Mouse (Mus musculus) cerebral cortex, adult 2 months (tissue): ENCODE data around the gene Aldh4a1.

Experiments
- WGBS: fragments of 180-500 bp; shearing (Covaris S2); methylation state at CpG from one replicate; pipeline ENCODE4 v1.1.7; 2018; 5-methylcytosine and 5-hydroxymethylcytosine counted together

Gene Aldh4a1

DNA sequence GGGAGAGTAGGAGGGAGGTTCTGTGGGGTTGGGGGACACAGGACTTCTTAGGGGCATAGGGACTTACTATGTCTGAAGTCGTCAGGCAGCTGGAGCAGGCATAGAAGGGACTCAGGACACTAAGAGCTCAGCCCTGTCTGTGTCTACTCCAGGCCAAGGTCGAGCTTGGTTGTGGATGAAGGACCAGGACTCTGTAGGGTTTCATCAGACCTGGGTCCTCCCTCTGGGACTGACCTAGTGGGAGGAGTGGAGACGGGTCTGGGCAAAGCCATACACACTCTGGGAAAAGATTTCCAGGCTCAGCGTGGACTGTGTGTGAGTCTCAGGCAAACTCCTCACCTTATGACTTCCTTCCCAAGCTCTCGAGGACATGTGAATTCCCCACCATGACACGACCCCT is 2.9 kb upstream of the Aldh4a1 start:
- WGBS = 78% methylated on average over 6 of the region's 6 CpGs

DNA sequence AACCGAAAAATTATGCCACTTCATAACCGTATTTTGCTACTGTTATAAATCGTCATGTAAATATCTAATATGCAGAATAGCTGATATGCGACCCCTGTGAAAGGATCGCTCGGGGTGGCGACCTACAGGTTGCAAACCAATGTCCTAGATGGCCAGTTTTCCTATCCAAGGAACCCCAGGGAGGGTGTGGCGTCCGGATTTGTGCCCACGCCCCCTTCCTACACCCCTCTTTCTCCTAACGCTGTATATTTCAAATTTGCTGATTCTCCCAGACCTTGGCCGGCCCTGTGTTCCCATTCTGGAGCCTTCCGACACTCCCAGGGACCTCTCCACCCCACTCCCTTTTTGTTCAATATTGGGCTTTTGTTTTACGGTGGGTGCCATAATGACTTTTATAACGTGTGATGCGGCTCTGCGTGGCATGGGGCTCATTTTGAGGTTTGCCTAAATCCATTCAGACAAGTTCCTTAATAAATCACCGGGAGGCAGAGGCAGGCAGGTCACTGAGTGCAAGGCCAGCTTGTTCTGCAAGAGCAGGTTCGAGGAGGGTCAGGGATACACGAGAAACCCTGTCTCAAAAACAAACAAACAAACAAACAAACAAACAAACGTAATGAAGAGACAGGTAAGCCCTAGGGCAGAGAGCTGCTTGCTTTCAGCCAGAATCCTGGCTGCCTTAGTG is 909 bp downstream of the Aldh4a1 start:
- 15% methylated on average over 21 of the region's 21 CpGs for WGBS

GRCm38 (mm10) chr4:139624116-139624489 is 1.4 kb downstream of the Aldh4a1 start:
- 64% methylated on average over 5 of the region's 5 CpGs for WGBS

- WGBS = 57% methylated on average over 10 of the region's 10 CpGs
These were observed 2.0 kb downstream of the Aldh4a1 start for GRCm38 (mm10) chr4:139624706-139625105.

DNA sequence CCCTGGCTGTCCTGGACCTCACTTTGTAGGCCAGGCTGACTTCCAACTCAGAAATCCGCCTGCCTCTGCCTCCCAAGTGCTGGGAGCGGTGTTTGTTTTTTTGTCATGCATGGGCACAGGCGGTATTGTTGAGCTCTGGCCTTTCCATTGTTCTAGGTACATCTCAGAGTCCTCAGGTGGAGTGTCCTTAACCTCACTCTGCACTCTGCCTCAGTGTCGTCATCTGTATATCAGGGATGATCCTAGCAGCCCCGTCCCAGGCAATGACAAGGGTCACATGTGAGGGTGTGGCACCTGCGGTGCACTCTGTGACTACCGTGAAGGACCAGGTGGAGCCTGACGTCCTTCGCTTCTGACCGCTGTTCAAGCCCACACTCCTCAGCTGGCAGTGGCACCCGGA is 4.7 kb downstream of the Aldh4a1 start:
- WGBS = 94% methylated on average over 11 of the region's 11 CpGs

- WGBS = 76% methylated on average over 10 of the region's 10 CpGs
These were observed 7.5 kb downstream of the Aldh4a1 start for GRCm38 (mm10) chr4:139630171-139630570.

- WGBS = 69% methylated on average over 5 of the region's 5 CpGs
These were observed 8.5 kb downstream of the Aldh4a1 start for GRCm38 (mm10) chr4:139631141-139631540.

GRCm38 (mm10) chr4:139631569-139632253 is 9.0 kb downstream of the Aldh4a1 start:
- 77% methylated on average over 7 of the region's 7 CpGs for WGBS

GRCm38 (mm10) chr4:139632254-139632580 is 9.6 kb downstream of the Aldh4a1 start:
- 89% methylated on average over 10 of the region's 10 CpGs for whole genome bisulfite sequencing

- WGBS = 31% methylated on average over 7 of the region's 7 CpGs
These were observed 13.7 kb downstream of the Aldh4a1 start for GRCm38 (mm10) chr4:139636373-139636772.

DNA sequence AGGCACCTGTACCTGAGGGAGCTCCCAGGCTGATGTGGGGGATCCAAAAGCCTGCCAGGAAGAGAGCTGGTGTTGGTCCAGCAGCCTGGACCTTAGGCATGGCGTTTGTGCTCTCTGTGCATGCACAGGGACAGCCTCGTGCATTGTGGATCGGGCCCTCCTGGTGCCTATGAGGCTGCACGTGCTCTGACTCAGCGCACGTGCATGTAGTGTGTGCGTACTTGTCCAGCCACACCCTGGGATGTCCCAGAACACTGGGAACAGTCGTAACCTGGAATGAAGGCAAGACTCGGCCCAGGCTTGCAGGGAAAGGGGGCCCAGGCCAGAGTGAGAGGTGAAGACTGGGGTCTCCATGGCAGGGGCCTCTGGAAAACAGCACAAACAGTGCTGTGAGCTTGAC is 15.2 kb downstream of the Aldh4a1 start:
- WGBS = 95% methylated on average over 9 of the region's 9 CpGs

GRCm38 (mm10) chr4:139638356-139638755 is 15.7 kb downstream of the Aldh4a1 start:
- 96% methylated on average over 16 of the region's 16 CpGs for WGBS

DNA sequence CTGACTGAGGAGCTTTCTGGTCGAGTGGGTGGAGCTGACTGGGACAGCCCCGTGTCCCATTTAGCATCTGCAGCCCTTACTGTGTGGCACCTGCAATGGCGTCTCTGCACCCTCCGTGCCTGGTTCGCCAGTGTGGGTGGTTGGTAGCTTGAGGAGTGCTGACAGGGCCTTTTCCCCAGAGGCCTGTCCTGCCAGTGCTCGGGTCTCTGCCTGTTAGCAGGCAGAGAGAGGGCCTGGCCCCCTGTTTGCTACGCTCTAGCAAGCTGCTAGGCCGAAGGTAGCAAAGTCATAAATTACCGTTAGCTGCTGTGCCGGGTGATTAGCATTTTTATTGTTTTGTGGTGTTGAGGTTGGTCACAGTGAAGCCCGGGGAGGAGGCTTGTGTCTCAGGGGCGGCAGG is 17.1 kb downstream of the Aldh4a1 start:
- WGBS = 80% methylated on average over 12 of the region's 12 CpGs

- 86% methylated on average over 12 of the region's 12 CpGs for WGBS
These were observed 17.7 kb downstream of the Aldh4a1 start for GRCm38 (mm10) chr4:139640333-139640732.

DNA sequence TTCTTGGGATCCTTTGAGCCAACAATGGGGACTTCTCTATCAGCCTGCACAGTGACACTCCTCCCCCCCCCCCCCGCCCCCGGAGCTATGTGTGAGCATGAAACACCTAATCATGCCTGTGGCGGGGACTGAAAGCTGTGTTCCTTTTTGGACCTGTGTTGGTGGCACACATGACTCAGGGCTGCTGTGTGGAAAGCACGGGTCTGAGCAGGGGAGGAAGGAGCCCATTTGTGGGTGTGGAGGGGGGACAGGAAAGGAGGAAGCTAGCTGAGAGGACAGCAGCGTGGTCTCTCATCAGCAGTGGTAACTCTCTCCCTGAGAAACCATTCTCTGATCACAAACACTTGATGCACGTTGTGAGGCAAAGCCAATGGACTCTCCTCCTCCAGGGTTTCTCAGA is 18.1 kb downstream of the Aldh4a1 start:
- 53% methylated on average over 6 of the region's 6 CpGs for WGBS

DNA sequence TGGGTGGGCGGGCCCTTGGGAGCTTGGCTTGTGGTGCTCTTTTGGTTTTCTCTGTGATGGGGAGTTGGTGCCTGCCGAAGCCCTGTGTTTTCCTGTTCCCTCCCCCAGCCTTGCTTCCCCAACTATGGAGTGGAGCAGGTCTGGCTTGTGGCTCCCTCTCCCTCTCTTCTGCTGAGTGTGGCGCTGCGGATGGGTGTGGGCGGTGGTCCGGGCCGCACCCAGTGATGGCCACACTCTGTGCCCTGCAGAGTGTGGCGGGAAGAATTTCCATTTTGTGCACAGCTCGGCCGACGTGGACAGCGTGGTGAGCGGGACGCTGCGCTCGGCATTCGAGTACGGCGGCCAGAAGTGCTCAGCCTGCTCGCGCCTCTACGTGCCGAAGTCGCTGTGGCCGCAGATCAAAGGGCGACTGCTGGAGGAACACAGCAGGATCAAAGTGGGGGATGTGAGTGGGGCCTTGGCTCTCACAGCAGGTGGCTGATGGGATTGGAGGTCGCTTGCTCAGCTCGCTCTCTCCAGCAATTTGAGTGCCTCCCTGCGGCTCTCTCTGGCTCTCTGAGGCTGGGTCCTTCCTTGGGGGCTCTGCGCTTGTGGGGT is 19.3 kb downstream of the Aldh4a1 start:
- 49% methylated on average over 30 of the region's 30 CpGs for WGBS

DNA sequence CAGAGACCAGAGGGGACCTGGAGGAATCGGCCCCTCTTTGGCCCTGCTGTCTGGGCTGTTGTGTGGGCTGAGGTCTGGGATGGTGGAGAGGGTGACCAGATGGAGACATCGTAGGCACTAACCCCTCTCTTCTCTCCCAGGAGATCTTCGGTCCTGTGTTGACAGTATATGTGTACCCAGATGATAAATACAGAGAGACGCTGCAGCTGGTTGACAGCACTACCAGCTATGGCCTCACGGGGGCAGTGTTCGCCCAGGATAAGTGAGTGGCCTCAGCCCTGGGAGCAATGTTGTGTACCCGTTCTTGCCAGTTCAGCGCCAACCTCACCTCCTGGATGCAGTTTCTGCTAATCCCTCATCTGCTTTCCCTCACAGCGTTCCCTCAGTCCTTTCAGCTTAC is 21.3 kb downstream of the Aldh4a1 start:
- WGBS = 21% methylated on average over 9 of the region's 9 CpGs

DNA sequence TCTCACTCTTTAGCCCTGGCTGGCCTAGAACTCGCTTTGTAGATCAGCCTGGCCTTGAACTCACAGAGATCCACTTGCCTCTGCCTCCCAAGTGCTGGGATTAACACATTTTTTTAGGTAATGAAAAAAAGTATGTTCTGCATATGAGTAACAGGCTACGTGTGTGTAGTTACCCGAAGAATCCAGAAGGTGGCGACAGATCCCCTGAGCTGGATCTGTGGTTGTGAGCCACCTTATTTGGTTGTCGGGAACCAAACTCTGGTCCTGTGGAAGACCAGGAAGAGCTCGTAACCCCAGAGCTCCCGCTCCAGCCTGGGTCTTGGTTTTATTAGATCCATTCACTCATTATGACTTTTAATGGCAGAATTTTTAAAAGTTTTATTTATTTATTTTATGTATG is 24.2 kb downstream of the Aldh4a1 start:
- 91% methylated on average over 7 of the region's 7 CpGs for WGBS

DNA sequence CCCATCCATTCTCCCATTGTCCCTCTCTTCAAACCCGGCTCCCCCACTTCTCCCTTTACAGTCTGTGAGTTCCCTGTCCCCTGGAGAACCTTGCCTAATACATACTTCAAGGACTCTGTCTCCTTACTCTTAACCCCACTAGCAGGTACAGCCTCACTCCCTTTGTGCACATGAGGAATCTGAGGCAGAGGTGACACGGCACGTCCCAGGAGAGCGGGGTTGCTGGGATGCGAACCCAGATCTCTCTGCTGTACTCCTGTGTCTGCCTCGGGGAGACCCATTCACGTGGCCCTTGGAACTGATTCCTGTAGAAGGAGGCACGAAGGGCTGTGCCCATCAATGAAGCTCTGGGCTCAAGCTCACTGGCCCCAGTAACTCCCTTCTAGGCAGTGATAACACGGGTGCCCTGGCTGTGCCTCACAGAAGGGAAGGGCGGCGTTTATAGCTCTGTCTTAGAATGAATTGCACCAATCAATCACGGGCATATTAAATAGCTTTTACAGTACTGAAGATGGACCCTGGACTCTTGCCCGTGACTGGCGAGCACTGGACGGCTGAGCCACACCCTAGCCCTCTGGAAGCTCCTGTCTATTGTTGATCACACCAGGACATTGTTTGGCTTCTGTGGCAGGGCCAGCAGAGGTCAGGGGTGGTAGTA is 27.5 kb downstream of the Aldh4a1 start:
- WGBS = 85% methylated on average over 15 of the region's 15 CpGs

DNA sequence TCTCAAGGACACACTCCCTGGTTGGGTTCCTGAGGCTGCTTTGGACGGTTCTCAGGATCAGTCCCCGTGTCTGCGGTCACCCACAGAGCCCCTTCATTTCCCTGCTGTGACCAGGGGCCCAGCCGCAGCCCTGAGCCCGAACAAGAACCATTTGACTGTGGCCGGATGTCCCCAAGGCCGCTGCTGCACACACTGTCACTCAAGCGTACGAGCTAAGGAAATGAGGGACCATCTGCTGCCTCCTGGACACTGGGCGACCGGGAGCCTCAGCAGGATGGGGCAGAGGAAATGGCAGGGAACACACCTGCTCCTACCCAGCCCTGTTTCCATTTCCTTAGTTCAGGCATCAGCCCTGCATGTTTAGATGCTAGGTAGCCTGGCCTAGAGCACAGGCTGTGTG is 28.2 kb downstream of the Aldh4a1 start:
- WGBS = 77% methylated on average over 11 of the region's 11 CpGs

- 83% methylated on average over 8 of the region's 8 CpGs for WGBS
These were observed 30.6 kb downstream of the Aldh4a1 start, which contains the start of gene Tas1r2 for GRCm38 (mm10) chr4:139653238-139653637. Tas1r2 (plus strand) TSS chr4:139653538.

DNA sequence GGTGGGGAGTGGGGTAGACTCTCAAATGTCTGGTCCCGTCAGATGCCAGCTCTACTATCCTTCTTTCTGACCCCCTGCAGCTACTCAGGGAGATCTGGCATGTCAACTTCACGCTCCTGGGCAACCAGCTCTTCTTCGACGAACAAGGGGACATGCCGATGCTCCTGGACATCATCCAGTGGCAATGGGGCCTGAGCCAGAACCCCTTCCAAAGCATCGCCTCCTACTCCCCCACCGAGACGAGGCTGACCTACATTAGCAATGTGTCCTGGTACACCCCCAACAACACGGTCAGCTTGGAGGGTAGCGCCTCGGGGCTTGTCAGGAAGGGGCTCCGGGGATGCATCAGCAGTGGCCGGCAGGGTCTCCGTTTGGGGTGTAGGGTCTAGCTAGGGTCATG is 39.2 kb downstream of the Aldh4a1 start:
- WGBS = 63% methylated on average over 14 of the region's 14 CpGs

GRCm38 (mm10) chr4:139667632-139668031 is 45.0 kb downstream of the Aldh4a1 start:
- 85% methylated on average over 6 of the region's 6 CpGs for WGBS
